Mouse (Mus musculus): ENCODE measurements around the gene AA986860.
A peak's percentile ranks its signal among the peaks of the same experiment; 100 is the strongest.

DNA sequence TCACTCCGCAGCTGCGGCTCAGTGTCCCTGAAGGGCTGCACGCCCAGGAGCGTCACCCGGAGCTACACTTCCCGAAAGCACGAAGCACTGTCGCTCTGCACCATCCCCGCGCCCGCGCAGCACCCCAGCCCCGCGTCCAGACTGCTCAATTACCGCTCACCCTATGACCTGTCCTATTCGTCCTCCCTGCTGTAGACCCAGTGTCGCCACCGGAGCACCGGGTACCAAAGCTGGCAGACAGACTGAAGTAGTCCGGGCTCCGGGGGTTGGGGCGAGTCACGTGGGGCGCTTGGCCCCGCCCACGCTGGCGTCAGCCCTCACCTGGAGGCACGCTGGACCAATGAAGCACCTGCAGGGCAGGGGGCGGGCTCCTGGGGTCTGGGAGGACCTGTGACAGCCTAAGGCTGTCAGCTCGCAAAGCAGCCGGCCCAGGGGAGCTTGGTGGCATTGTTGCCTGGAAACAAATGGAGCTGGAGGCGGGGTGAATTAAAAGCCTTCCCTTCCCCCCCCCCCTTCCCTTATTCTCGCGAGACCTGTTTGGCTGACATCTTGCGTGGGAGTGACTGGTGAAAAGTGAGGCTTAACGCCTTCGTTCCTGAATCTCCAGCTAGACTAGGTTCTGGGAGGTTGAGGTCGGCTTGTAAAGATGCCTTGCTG, 16.1 kb upstream of the AA986860 start, which contains the start of gene Gm29427:
- TF ChIP-seq CTCF (IDR thresholded peaks at IDR 0.05; ENCODE audit: low read depth) = peak; percentile 7; the same call in 1 of the 2 replicates
- TF ChIP-seq EP300 (IDR thresholded peaks at IDR 0.05; ENCODE audit: low read depth) = peak; percentile 19; the same call in 1 of the 2 replicates

All from heart, postnatal 0 days (tissue).